Mouse (Mus musculus) erythroblast, embryonic 14.5 days (primary cell): ENCODE measurements around the gene Sde2.

Experiments used
- GATA1 ChIP-seq: IDR thresholded peaks from 2 replicates; pipeline ENCODE4 v1.6.1; 2012; ENCODE audit warnings: low read length, inconsistent platforms, mixed read lengths
- TAL1 ChIP-seq: IDR thresholded peaks from 3 replicates; pipeline ENCODE4 v1.6.1; 2012; ENCODE audit warnings: low read length, inconsistent platforms, mixed read lengths

- TF ChIP-seq GATA1 (no peak), TAL1 (no peak)
Observed at GRCm38 (mm10) chr1:180801466-180801994, 49.4 kb upstream of the Sde2 start.
